Mouse (Mus musculus) kidney, adult 2 months (tissue): Measurements from ENCODE around the gene Cacna1a.

Experiments
- CTCF ChIP-seq: fragments of 200-500 bp; conservative IDR thresholded peaks from 2 replicates; pipeline ENCODE4 v1.5.1; 2011; ENCODE audit warnings: low read depth, mild to moderate bottlenecking, control low read depth, low read length, moderate library complexity, mixed read lengths; ENCODE audit not compliant: insufficient read depth, insufficient read length
- POLR2A ChIP-seq: fragments of 200-500 bp; IDR thresholded peaks from one replicate; pipeline ENCODE4 v1.6.1; 2011; ENCODE audit warnings: low read depth, low read length, control low read depth

- no peak for TF ChIP-seq CTCF
- TF ChIP-seq POLR2A: no peak
Measured at GRCm38 (mm10) chr8:84375038-84375437, 13.2 kb upstream of the Cacna1a start.
